Mouse (Mus musculus) kidney, embryonic 14.5 days (tissue): Measurements from ENCODE around the gene Cacna2d2. TPM values are rescaled to one million over a fixed set of nuclear protein-coding genes. Genes with fewer than 3 reads are reported as not detected.

Experiments used
- ATAC-seq: fragments of 200-750 bp; cut with Nextera tagmentation; 2 replicates; pipeline ENCODE4 v1.8.0; 2017; ENCODE audit warnings: moderate number of reproducible peaks, mild to moderate bottlenecking, moderate TSS enrichment, moderate library complexity; ENCODE audit not compliant: low FRiP score, low TSS enrichment
- H3K27ac ChIP-seq: fragments of 300-500 bp; sonication (generic); 2 replicates; pipeline ENCODE4 v1.5.1; 2014; ENCODE audit warnings: low read depth, mild to moderate bottlenecking, low read length, moderate library complexity, mixed read lengths
- H3K27me3 ChIP-seq: fragments of 300-500 bp; sonication (generic); 2 replicates; pipeline ENCODE4 v1.6.1; 2014; ENCODE audit warnings: mild to moderate bottlenecking, low read length; ENCODE audit not compliant: control insufficient read depth, insufficient read depth
- H3K36me3 ChIP-seq: fragments of 300-500 bp; sonication (generic); 2 replicates; pipeline ENCODE4 v1.6.1; 2014; ENCODE audit warnings: low read length, mixed read lengths; ENCODE audit not compliant: control insufficient read depth, insufficient read depth
- H3K4me1 ChIP-seq: fragments of 300-500 bp; sonication (generic); 2 replicates; pipeline ENCODE4 v1.6.1; 2014; ENCODE audit warnings: low read length, mixed read lengths; ENCODE audit not compliant: control insufficient read depth, insufficient read depth
- H3K4me2 ChIP-seq: fragments of 300-500 bp; sonication (generic); replicated peaks from 2 replicates; pipeline ENCODE4 v1.6.1; 2014; ENCODE audit warnings: low read depth, mild to moderate bottlenecking, low read length
- H3K4me3 ChIP-seq: fragments of 300-500 bp; sonication (generic); 2 replicates; pipeline ENCODE4 v1.5.1; 2014; ENCODE audit warnings: mild to moderate bottlenecking, low read length
- H3K9ac ChIP-seq: fragments of 300-500 bp; sonication (generic); 2 replicates; pipeline ENCODE4 v1.6.1; 2014; ENCODE audit warnings: low read depth, mild to moderate bottlenecking, low read length, moderate library complexity
- H3K9me3 ChIP-seq: fragments of 300-500 bp; sonication (generic); 2 replicates; pipeline ENCODE4 v1.6.1; 2016; ENCODE audit warnings: low read length; ENCODE audit not compliant: control insufficient read depth
- WGBS: fragments of 180-500 bp; shearing (Covaris S2); extraction: QIAGEN DNeasy Blood & Tissue Kit; methylation state at CpG from one replicate; pipeline ENCODE4 v1.1.7; 2014; 5-methylcytosine and 5-hydroxymethylcytosine counted together
- polyA plus RNA-seq: library from polyadenylated mRNA; unstranded; fragments of >200 nt; fragmentation: Nextera tagmentation; extraction: Ambion mirVana; gene quantifications from 2 replicates; pipeline ENCODE4 v1.2.1, GENCODE M21; 2014

Cacna2d2 gene
- polyA plus RNA-seq, result 0.77 and 0.87 TPM in 2 replicates

- Histone ChIP-seq H3K4me1 (peaks cover 5% of the 10 kb centered on the region), H3K9ac (peak within 1 kb of the TSS; percentile 48), H3K4me2 (peak within 1 kb of the TSS; percentile 100), H3K27ac (no peak within 1 kb of the TSS), H3K36me3 (no peaks in the 10 kb centered on the region), H3K9me3 (no peaks in the 10 kb centered on the region), H3K27me3 (peaks cover 75% of the 10 kb centered on the region), H3K4me3 (peak within 1 kb of the TSS; percentile 74)
- WGBS, result 1% methylated on average over 35 of the region's 54 CpGs
- ATAC-seq, result peak; percentile 81
These were observed at the start of gene Cacna2d2 for GRCm38 (mm10) chr9:107399491-107399971. Cacna2d2 (plus strand) TSS chr9:107399612.

- H3K4me1 ChIP-seq, result no peaks in the 10 kb centered on the region
- no peaks in the 10 kb centered on the region for H3K9me3 ChIP-seq
- no peak overlapping the region for H3K4me2 ChIP-seq
- H3K27ac ChIP-seq, result no peak overlapping the region
- no peak overlapping the region for H3K9ac ChIP-seq
- H3K36me3 ChIP-seq, result no peaks in the 10 kb centered on the region
- WGBS, result 65% methylated on average over 1 of the region's 1 CpGs
- no peak overlapping the region for H3K4me3 ChIP-seq
- no peak for ATAC-seq
- H3K27me3 ChIP-seq, result peaks cover 7% of the 10 kb centered on the region; the same call in 1 of the 2 replicates
These were observed 44.6 kb upstream of the Cacna2d2 start for GRCm38 (mm10) chr9:107354826-107355225.

GRCm38 (mm10) chr9:107355870-107356765 lies 43.3 kb upstream of the Cacna2d2 start:
- 0 out of 2 replicates have a peak, but pooled peaks have one; percentile 25 for ATAC-seq
- H3K27me3 ChIP-seq, result peaks cover 7% of the 10 kb centered on the region; the same call in 1 of the 2 replicates

GRCm38 (mm10) chr9:107357651-107358050 lies 41.8 kb upstream of the Cacna2d2 start:
- ATAC-seq, result no peak
- Histone ChIP-seq H3K36me3 (no peaks in the 10 kb centered on the region), H3K9ac (no peak overlapping the region), H3K4me2 (no peak overlapping the region), H3K9me3 (no peaks in the 10 kb centered on the region), H3K4me3 (no peak overlapping the region), H3K4me1 (no peaks in the 10 kb centered on the region), H3K27ac (no peak overlapping the region), H3K27me3 (peaks cover 7% of the 10 kb centered on the region; the same call in 1 of the 2 replicates)
- WGBS, result 20% methylated on average over 5 of the region's 5 CpGs

More at GRCm38 (mm10) chr9:107355870-107356765, 43.3 kb upstream of the Cacna2d2 start:
- Histone ChIP-seq H3K4me1 (no peaks in the 10 kb centered on the region), H3K9ac (no peak overlapping the region), H3K9me3 (no peaks in the 10 kb centered on the region), H3K4me2 (no peak overlapping the region), H3K4me3 (no peak overlapping the region), H3K27ac (no peak overlapping the region), H3K36me3 (no peaks in the 10 kb centered on the region)
- 52% methylated on average over 7 of the region's 7 CpGs for WGBS

- Histone ChIP-seq H3K9me3 (no peaks in the 10 kb centered on the region), H3K36me3 (no peaks in the 10 kb centered on the region), H3K4me3 (no peak overlapping the region), H3K9ac (no peak overlapping the region), H3K27me3 (no peaks in the 10 kb centered on the region), H3K27ac (no peak overlapping the region), H3K4me1 (no peaks in the 10 kb centered on the region), H3K4me2 (no peak overlapping the region)
- WGBS, result 14% methylated on average over 3 of the region's 3 CpGs
- peak; percentile 47; the same call in 1 of the 2 replicates for ATAC-seq
These were observed 38.4 kb upstream of the Cacna2d2 start for GRCm38 (mm10) chr9:107360989-107361388.

- Histone ChIP-seq H3K36me3 (no peaks in the 10 kb centered on the region), H3K4me2 (no peak overlapping the region), H3K27ac (no peak overlapping the region), H3K9ac (no peak overlapping the region), H3K9me3 (no peaks in the 10 kb centered on the region), H3K4me1 (peaks cover 10% of the 10 kb centered on the region; the same call in 1 of the 2 replicates), H3K4me3 (no peak overlapping the region), H3K27me3 (no peaks in the 10 kb centered on the region)
- no peak for ATAC-seq
- 2% methylated on average over 3 of the region's 3 CpGs for WGBS
These were observed 32.8 kb upstream of the Cacna2d2 start for GRCm38 (mm10) chr9:107366644-107367043.

- H3K9me3 ChIP-seq, result no peaks in the 10 kb centered on the region
- no peak overlapping the region for H3K9ac ChIP-seq
- ATAC-seq, result no peak
- peaks cover 10% of the 10 kb centered on the region; the same call in 1 of the 2 replicates for H3K4me1 ChIP-seq
- H3K4me2 ChIP-seq, result no peak overlapping the region
- no peak overlapping the region for H3K27ac ChIP-seq
- H3K4me3 ChIP-seq, result no peak overlapping the region
- no peaks in the 10 kb centered on the region for H3K36me3 ChIP-seq
- WGBS, result 81% methylated on average over 1 of the region's 1 CpGs
- H3K27me3 ChIP-seq, result no peaks in the 10 kb centered on the region
These were observed 31.1 kb upstream of the Cacna2d2 start for GRCm38 (mm10) chr9:107368302-107368701.

GRCm38 (mm10) chr9:107369270-107370105 lies 29.9 kb upstream of the Cacna2d2 start:
- Histone ChIP-seq H3K27me3 (no peaks in the 10 kb centered on the region; the same call in 1 of the 2 replicates), H3K9me3 (no peaks in the 10 kb centered on the region), H3K9ac (no peak overlapping the region), H3K27ac (no peak overlapping the region), H3K4me2 (no peak overlapping the region), H3K4me1 (peaks cover 10% of the 10 kb centered on the region; the same call in 1 of the 2 replicates), H3K4me3 (no peak overlapping the region), H3K36me3 (no peaks in the 10 kb centered on the region)
- peak; percentile 54; the same call in 1 of the 2 replicates for ATAC-seq
- WGBS, result 24% methylated on average over 10 of the region's 10 CpGs
